18 mouse cellular contexts compared by ENCODE assay signal in genomic region chr9:47572132-47572531, GRCm38 (mm10).
"Had no signal": no experiment of that assay in that cellular context is flagged by ENCODE, and none has a peak within 500 bp of the region (broad histone marks: within the 10 kb centered on the region; RNA-seq: fewer than 3 reads in every experiment).

No protein-coding gene starts in this region.

- H3K4me1 ChIP-seq: liver, embryonic 15.5 days; megakaryocyte, embryonic 14.5 days had no signal

- H3K9me3 ChIP-seq: limb, embryonic 10.5 days; limb, embryonic 13.5 days; liver, embryonic 12.5 days; liver, embryonic 15.5 days; lung, embryonic 15.5 days; megakaryocyte, embryonic 14.5 days; midbrain, embryonic 10.5 days; midbrain, embryonic 13.5 days had no signal

- H3K4me3 ChIP-seq: limb, embryonic 10.5 days; limb, embryonic 13.5 days; liver, embryonic 12.5 days; liver, embryonic 15.5 days; lung, embryonic 15.5 days; megakaryocyte, embryonic 14.5 days; midbrain, embryonic 10.5 days; midbrain, embryonic 13.5 days had no signal

- H3K27ac ChIP-seq: kidney, postnatal 0 days; limb, embryonic 10.5 days; limb, embryonic 13.5 days; liver, embryonic 12.5 days; liver, embryonic 15.5 days; lung, embryonic 15.5 days; midbrain, embryonic 10.5 days; midbrain, embryonic 13.5 days; stomach, postnatal 0 days had no signal

- DNase-seq: kidney, adult 9 months; kidney, postnatal 25 days; liver; lung, adult 18-20 months; lung, postnatal 10 days; lung, postnatal 36 days; thymus, adult 18-20 months; thymus, postnatal 36 days had no signal

- H3K9ac ChIP-seq: limb, embryonic 13.5 days; liver, embryonic 12.5 days; liver, embryonic 15.5 days; lung, embryonic 15.5 days; midbrain, embryonic 13.5 days had no signal

- H3K27me3 ChIP-seq: liver, embryonic 12.5 days; liver, embryonic 15.5 days; lung, embryonic 15.5 days; megakaryocyte, embryonic 14.5 days; midbrain, embryonic 13.5 days had no signal

- H3K36me3 ChIP-seq: limb, embryonic 10.5 days; limb, embryonic 13.5 days; liver, embryonic 12.5 days; liver, embryonic 15.5 days; lung, embryonic 15.5 days; midbrain, embryonic 13.5 days had no signal
